Mouse (Mus musculus) intestine, embryonic 15.5 days (tissue): ENCODE results near the gene Lamc1. TPM values are rescaled to one million over a fixed set of nuclear protein-coding genes. Genes with fewer than 3 reads are reported as not detected.

Experiments
- ATAC-seq: fragments of 200-750 bp; cut with Nextera tagmentation; 2 replicates; pipeline ENCODE4 v1.8.0; 2017; ENCODE audit warnings: moderate TSS enrichment, moderate library complexity
- H3K27ac ChIP-seq: fragments of 300-500 bp; sonication (generic); 2 replicates; pipeline ENCODE4 v1.5.1; 2015; ENCODE audit warnings: mild to moderate bottlenecking, inconsistent platforms
- H3K27me3 ChIP-seq: fragments of 300-500 bp; sonication (generic); replicated peaks from 2 replicates; pipeline ENCODE4 v1.6.1; 2015; ENCODE audit warnings: inconsistent platforms
- H3K36me3 ChIP-seq: fragments of 300-500 bp; sonication (generic); 2 replicates; pipeline ENCODE4 v1.6.1; 2015; ENCODE audit warnings: inconsistent platforms
- H3K4me1 ChIP-seq: fragments of 300-500 bp; sonication (generic); replicated peaks from 2 replicates; pipeline ENCODE4 v1.6.1; 2015; ENCODE audit warnings: inconsistent platforms
- H3K4me2 ChIP-seq: fragments of 300-500 bp; sonication (generic); replicated peaks from 2 replicates; pipeline ENCODE4 v1.6.1; 2015; ENCODE audit warnings: mild to moderate bottlenecking, inconsistent platforms
- H3K4me3 ChIP-seq: fragments of 300-500 bp; sonication (generic); replicated peaks from 2 replicates; pipeline ENCODE4 v1.5.1; 2015; ENCODE audit warnings: inconsistent platforms
- H3K9ac ChIP-seq: fragments of 300-500 bp; sonication (generic); 2 replicates; pipeline ENCODE4 v1.6.1; 2015; ENCODE audit warnings: inconsistent platforms
- H3K9me3 ChIP-seq: fragments of 300-500 bp; sonication (generic); 2 replicates; pipeline ENCODE4 v1.6.1; 2016; ENCODE audit warnings: inconsistent platforms
- WGBS: fragments of 180-500 bp; shearing (Covaris S2); methylation state at CpG from one replicate; pipeline ENCODE4 v1.1.7; 2015; 5-methylcytosine and 5-hydroxymethylcytosine counted together
- polyA plus RNA-seq: library from polyadenylated mRNA; unstranded; fragments of >200 nt; fragmentation: Nextera tagmentation; extraction: Ambion mirVana; gene quantifications from 2 replicates; pipeline ENCODE4 v1.2.1, GENCODE M21; 2015

The Lamc1 gene
- 58.1 and 60.9 TPM in 2 replicates for polyA plus RNA-seq

DNA sequence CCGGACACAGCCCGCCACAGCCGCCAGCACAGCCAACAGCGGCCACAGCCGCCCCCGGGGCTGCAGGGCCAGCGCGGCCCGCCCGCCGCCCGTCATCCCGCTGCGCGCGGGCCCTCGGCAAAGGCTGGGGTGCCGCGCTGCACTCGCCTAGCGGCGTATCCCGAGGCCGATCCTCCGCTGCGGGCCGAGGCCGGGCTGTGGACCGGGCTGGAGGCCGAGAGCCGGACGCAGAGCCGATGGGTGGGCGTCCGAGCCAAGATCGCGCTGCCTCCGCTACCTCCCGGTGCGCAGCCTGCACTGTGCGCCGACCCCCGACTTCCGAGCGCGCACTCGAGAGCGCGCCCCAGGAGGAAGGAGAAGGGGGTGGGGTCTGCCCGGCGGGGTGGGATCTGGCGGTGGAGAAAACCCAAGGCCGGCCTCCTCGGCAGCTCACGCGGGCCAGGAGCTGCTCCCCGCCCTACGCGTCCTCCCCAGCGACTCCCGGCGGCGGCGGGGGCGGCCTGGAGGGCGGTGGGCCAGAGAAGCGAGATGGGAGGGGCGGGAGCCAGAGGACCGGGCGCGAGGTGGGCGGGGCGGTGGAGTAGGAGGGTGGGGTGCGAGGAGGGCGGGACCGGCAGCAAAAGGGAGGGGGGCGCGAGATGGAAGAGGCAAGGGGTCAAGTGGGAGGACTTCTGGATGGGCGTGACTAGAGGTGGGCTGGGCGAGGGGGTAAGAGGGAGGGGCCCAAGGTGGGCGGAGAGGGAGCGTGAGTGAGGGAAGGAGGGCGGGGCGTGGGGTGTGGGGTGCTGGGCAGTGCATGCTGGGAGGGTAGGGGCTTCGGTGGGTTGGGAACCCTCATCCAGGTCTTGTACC, at the start of gene Lamc1:
Gene Lamc1 (minus strand): TSS at position 343 of the 852 bp plus-strand sequence.
- Histone ChIP-seq H3K4me1 (peaks cover 17% of the 10 kb centered on the region), H3K27me3 (no peaks in the 10 kb centered on the region), H3K36me3 (no peaks in the 10 kb centered on the region), H3K4me3 (peak within 1 kb of the TSS; percentile 93), H3K9me3 (no peaks in the 10 kb centered on the region), H3K27ac (peak within 1 kb of the TSS; percentile 91), H3K9ac (peak within 1 kb of the TSS; percentile 95), H3K4me2 (peak within 1 kb of the TSS; percentile 73)
- peak; percentile 91 for ATAC-seq
- WGBS: under 1% methylated on average over 83 of the region's 85 CpGs

DNA sequence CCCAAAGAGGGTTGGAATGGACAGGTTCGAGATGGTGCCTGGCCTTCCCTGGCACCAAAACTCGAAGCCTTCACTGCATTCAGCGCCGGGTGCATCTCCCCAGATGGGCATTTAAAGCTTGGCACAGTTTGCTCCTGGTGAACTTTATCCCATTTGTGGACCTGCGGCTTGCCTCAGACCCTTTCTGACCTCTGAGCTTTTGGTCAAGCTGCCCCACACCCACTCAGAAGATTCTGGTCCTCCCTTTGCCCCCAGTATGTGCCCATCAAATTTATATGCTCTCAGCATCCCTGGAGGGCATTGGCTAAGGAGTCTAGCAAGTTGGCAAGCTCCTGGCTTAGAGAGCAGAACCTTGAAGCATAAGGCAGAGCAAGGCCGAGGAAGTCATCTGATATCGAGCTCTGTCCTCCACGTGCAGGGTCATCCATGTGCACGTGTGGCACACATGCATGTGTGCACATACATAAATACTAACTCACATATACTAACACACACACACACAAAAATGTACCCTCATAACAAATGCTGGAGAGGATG, 48.2 kb upstream of the Lamc1 start:
- H3K27ac ChIP-seq: no peak overlapping the region
- H3K4me1 ChIP-seq: 0 out of 2 replicates have a peak, but pooled peaks cover 6% of the 10 kb centered on the region
- H3K9me3 ChIP-seq: no peaks in the 10 kb centered on the region
- no peak overlapping the region for H3K4me2 ChIP-seq
- H3K4me3 ChIP-seq: no peak overlapping the region
- ATAC-seq: no peak
- H3K9ac ChIP-seq: no peak overlapping the region
- no peaks in the 10 kb centered on the region for H3K27me3 ChIP-seq
- 86% methylated on average over 9 of the region's 9 CpGs for WGBS
- H3K36me3 ChIP-seq: no peaks in the 10 kb centered on the region

DNA sequence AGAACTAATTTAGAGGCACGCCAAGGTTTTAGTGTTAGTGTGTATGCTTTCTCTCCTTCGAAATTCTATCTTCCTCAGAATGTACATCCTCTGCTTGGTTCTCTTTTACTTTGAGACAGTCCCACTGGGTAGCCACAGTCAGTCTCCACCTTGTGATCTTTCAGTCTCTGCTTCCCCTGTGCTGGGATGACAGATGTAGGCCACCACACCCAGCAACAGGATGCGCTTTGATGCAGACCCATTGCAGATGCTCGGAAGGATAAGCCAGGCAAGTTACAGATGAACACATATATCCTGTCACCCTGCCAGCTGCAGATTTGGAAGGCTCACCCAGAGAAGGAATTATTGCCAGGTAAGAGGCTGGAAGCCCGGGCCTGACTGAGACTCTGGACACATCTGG, 47.2 kb upstream of the Lamc1 start:
- no peak for ATAC-seq
- WGBS: 78% methylated on average over 5 of the region's 5 CpGs
- H3K36me3 ChIP-seq: no peaks in the 10 kb centered on the region

DNA sequence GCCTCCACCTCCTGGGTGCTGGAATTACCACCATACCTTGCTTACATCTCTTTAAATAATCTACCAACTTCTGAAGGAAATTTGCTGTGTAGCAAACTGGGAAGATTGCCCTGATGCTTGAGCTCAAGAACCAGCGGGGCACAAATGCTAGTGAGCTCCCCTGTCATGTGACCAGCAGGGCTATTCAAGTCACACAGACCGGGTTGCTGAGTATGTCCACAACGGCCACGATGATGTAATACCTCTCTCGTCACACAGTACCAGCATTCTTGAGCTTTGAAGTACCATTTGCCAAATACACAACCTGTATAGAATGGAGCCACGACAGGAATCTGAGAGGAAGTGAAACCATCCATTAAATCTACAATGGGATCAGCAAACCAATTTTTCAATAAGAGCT, 46.0 kb upstream of the Lamc1 start:
- H3K9ac ChIP-seq: no peak overlapping the region
- no peak for ATAC-seq
- H3K4me2 ChIP-seq: no peak overlapping the region
- H3K27me3 ChIP-seq: no peaks in the 10 kb centered on the region
- no peak overlapping the region for H3K27ac ChIP-seq
- H3K9me3 ChIP-seq: no peaks in the 10 kb centered on the region
- H3K36me3 ChIP-seq: no peaks in the 10 kb centered on the region
- 0 out of 2 replicates have a peak, but pooled peaks cover 6% of the 10 kb centered on the region for H3K4me1 ChIP-seq
- no peak overlapping the region for H3K4me3 ChIP-seq
- 67% methylated on average over 6 of the region's 6 CpGs for WGBS

More for the DNA sequence above, 47.2 kb upstream of the Lamc1 start:
- H3K4me3 ChIP-seq: no peak overlapping the region
- H3K27me3 ChIP-seq: no peaks in the 10 kb centered on the region
- H3K4me2 ChIP-seq: no peak overlapping the region
- H3K4me1 ChIP-seq: 0 out of 2 replicates have a peak, but pooled peaks cover 6% of the 10 kb centered on the region
- no peak overlapping the region for H3K27ac ChIP-seq
- H3K9ac ChIP-seq: no peak overlapping the region
- H3K9me3 ChIP-seq: no peaks in the 10 kb centered on the region

DNA sequence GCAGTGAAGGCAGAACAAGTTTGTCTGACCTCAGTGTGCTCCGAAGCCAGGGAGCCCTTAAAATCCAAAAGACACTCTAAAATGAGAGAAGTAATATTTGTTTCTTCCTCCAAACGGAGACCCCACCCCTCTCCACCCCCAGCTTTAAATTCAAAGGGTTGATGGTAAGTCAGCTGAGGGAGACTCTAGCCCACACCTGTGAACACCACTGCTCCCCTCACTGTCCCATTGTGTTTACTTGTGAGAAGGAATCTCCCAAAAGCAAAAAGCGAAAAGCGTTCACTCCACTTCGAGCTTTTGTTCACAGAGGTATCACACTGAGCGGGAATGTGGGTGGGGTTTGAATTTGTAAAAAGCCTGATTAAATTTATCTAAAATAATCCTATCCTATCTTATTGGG, 43.9 kb upstream of the Lamc1 start:
- Histone ChIP-seq H3K9me3 (no peaks in the 10 kb centered on the region), H3K27ac (no peak overlapping the region), H3K27me3 (no peaks in the 10 kb centered on the region), H3K4me1 (0 out of 2 replicates have a peak, but pooled peaks cover 6% of the 10 kb centered on the region), H3K36me3 (no peaks in the 10 kb centered on the region), H3K9ac (no peak overlapping the region), H3K4me2 (no peak overlapping the region), H3K4me3 (no peak overlapping the region)
- 38% methylated on average over 6 of the region's 6 CpGs for WGBS
- ATAC-seq: no peak

DNA sequence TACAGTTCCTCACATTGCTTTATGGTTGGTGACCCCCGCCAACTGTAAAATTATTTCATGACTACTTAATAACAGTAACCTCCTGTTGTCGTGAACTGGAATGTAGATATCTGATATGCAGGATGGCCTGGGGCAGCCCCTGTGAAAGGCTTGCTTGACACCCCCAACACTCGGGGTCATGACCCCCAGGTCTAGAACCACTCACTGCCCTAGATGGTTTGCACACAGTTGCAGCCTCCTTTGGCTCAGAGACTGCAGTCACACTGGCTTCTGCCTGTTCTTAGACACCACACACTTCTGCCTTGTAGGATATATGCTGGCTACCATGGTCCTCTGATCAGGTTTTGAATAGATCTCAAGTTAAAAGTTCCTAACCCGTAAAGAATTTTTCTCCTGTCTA, 41.5 kb upstream of the Lamc1 start:
- 85% methylated on average over 4 of the region's 4 CpGs for WGBS
- no peaks in the 10 kb centered on the region for H3K36me3 ChIP-seq
- no peak overlapping the region for H3K9ac ChIP-seq
- no peak for ATAC-seq
- 0 out of 2 replicates have a peak, but pooled peaks cover 6% of the 10 kb centered on the region for H3K4me1 ChIP-seq
- H3K27me3 ChIP-seq: no peaks in the 10 kb centered on the region
- H3K27ac ChIP-seq: no peak overlapping the region
- no peak overlapping the region for H3K4me3 ChIP-seq
- H3K4me2 ChIP-seq: no peak overlapping the region
- H3K9me3 ChIP-seq: no peaks in the 10 kb centered on the region

DNA sequence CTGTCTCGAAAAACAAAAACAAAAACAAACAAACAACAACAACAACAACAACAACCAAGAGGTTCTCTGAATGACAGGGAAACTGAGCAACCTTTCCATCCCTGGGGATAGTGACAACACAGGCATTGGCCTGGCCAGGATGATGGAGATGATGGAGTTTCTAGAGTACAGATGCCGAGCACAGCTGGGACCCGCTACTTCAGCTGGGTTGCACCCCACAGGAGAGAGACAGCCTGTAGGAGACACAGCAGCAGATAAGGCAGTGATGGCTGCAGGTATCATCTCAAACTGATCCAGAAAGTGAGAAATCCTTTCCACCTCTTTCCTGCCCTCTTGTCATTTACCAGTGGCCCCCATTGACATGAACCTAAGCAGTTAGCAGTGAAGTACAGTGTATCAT, 39.3 kb upstream of the Lamc1 start:
- Histone ChIP-seq H3K4me3 (no peak overlapping the region), H3K9ac (no peak overlapping the region), H3K36me3 (no peaks in the 10 kb centered on the region), H3K4me1 (0 out of 2 replicates have a peak, but pooled peaks cover 6% of the 10 kb centered on the region), H3K27me3 (no peaks in the 10 kb centered on the region), H3K4me2 (no peak overlapping the region), H3K9me3 (no peaks in the 10 kb centered on the region), H3K27ac (no peak overlapping the region)
- no peak for ATAC-seq
- 87% methylated on average over 3 of the region's 3 CpGs for WGBS

DNA sequence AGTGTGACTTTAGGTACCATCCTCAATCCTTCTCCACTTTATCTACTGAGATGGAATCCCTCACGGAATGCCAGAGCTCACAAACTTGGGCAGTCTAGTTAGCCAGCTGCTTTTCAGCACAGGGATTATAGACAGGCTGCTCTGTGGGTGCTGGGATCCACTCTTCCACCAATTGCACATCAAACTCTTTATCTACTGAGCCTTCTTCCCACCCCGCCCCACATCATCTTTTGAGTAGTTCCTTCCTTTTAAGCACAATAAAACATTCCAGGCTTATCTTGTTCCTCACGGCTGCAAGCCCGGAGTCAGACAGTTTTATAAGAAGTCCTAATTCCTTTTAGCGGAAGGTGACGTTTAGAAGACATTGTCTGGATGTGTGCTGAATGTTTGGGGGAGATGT, 36.4 kb upstream of the Lamc1 start:
- H3K9ac ChIP-seq: no peak overlapping the region
- H3K4me2 ChIP-seq: no peak overlapping the region
- H3K9me3 ChIP-seq: no peaks in the 10 kb centered on the region
- H3K4me3 ChIP-seq: no peak overlapping the region
- no peaks in the 10 kb centered on the region for H3K27me3 ChIP-seq
- H3K27ac ChIP-seq: no peak overlapping the region
- H3K4me1 ChIP-seq: no peaks in the 10 kb centered on the region
- WGBS: 51% methylated on average over 6 of the region's 6 CpGs
- no peaks in the 10 kb centered on the region for H3K36me3 ChIP-seq
- ATAC-seq: no peak

DNA sequence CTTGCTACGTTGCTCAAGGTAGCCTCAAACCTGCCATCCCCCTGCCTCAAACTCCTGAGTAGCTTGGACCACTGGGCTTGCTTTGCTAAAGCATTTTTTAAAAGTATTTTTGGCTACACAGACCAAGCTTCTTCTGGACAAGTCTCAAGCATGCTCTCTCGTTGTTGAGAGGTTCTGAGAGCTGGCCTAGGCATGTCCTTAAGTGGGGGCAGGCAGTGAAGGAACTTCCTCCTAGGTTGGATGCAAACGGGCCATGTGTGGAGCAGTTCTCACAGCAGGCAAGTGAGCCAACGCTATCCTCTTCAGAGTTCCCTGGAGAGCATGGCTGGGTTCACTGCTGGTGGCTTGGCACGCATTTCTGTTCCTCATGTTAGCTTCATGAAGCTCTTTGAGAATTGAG, 34.5 kb upstream of the Lamc1 start:
- Histone ChIP-seq H3K4me1 (no peaks in the 10 kb centered on the region), H3K27ac (no peak overlapping the region), H3K9ac (no peak overlapping the region), H3K4me2 (no peak overlapping the region), H3K4me3 (no peak overlapping the region), H3K36me3 (no peaks in the 10 kb centered on the region), H3K27me3 (no peaks in the 10 kb centered on the region), H3K9me3 (no peaks in the 10 kb centered on the region)
- ATAC-seq: no peak
- WGBS: 73% methylated on average over 5 of the region's 5 CpGs

DNA sequence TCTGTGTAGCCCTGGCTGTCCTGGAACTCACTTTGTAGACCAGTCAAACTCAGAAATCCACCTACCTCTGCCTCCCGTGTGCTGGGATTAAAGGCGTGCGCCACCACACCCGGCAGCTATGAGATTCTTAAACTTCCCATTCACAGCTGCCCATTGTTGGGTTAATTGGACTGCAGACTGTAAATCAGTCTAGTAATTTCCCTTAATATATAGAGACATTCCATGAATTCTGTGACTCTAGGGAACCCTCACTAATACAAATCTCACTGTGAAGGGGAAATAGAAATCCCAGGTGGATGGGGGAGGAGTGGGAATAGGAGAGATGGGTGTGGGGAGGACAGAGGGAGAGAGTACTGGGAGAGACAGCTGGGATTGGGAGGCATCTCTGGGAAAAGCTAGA, 29.3 kb upstream of the Lamc1 start:
- Histone ChIP-seq H3K9ac (no peak overlapping the region), H3K36me3 (no peaks in the 10 kb centered on the region), H3K27ac (no peak overlapping the region), H3K4me1 (no peaks in the 10 kb centered on the region), H3K4me2 (no peak overlapping the region), H3K9me3 (no peaks in the 10 kb centered on the region), H3K27me3 (no peaks in the 10 kb centered on the region), H3K4me3 (no peak overlapping the region)
- ATAC-seq: no peak
- WGBS: 94% methylated on average over 4 of the region's 4 CpGs

DNA sequence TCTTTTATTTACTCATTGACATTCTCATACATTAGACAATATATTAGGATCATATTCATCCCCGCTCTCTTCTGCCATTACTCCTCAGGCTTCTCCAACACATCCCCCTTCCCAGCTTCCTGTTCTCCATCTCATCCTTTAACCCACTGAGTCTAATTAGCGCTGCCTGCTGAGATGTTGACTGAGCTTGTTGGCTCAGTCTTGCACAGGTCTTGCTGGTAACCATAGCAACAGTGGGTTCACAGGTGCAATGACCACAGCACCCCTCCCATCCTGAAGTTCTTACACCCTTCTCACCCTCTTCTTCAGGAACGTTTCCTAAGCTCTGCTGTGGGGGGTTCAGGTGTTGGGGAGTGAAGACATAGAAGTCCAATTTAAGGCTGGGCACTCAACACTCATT, 28.0 kb upstream of the Lamc1 start:
- WGBS: 56% methylated on average over 3 of the region's 3 CpGs
- H3K4me3 ChIP-seq: no peak overlapping the region
- no peak overlapping the region for H3K9ac ChIP-seq
- H3K4me2 ChIP-seq: no peak overlapping the region
- H3K4me1 ChIP-seq: no peaks in the 10 kb centered on the region
- no peak for ATAC-seq
- no peaks in the 10 kb centered on the region for H3K9me3 ChIP-seq
- H3K27ac ChIP-seq: no peak overlapping the region
- H3K36me3 ChIP-seq: no peaks in the 10 kb centered on the region
- H3K27me3 ChIP-seq: no peaks in the 10 kb centered on the region

DNA sequence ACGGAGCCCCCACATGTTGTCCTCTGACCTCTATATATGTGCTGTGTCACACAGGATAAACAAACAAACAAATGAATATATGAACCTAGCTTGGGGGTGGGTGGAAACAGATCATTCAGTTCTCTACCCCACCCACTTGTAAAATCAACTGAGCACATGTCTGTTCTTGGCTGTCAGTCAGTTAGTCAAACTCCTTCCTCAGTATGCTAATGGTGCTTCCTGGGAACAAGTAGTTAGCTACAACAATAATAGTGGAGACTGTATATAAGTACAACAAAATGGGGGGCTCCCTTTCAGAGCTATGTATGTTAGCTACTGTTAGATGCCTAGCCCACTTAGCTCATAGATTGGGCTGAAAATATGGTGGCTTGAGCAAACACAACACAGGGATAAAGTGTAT, 24.6 kb upstream of the Lamc1 start:
- 93% methylated on average over 1 of the region's 1 CpGs for WGBS
- Histone ChIP-seq H3K4me2 (no peak overlapping the region), H3K27me3 (no peaks in the 10 kb centered on the region), H3K9ac (no peak overlapping the region), H3K27ac (no peak overlapping the region), H3K4me3 (no peak overlapping the region), H3K9me3 (no peaks in the 10 kb centered on the region), H3K36me3 (no peaks in the 10 kb centered on the region), H3K4me1 (peaks cover 7% of the 10 kb centered on the region; the same call in 1 of the 2 replicates)
- no peak for ATAC-seq
